Comparison of ENCODE assay signal across 8 mouse cellular contexts in the genomic region with DNA sequence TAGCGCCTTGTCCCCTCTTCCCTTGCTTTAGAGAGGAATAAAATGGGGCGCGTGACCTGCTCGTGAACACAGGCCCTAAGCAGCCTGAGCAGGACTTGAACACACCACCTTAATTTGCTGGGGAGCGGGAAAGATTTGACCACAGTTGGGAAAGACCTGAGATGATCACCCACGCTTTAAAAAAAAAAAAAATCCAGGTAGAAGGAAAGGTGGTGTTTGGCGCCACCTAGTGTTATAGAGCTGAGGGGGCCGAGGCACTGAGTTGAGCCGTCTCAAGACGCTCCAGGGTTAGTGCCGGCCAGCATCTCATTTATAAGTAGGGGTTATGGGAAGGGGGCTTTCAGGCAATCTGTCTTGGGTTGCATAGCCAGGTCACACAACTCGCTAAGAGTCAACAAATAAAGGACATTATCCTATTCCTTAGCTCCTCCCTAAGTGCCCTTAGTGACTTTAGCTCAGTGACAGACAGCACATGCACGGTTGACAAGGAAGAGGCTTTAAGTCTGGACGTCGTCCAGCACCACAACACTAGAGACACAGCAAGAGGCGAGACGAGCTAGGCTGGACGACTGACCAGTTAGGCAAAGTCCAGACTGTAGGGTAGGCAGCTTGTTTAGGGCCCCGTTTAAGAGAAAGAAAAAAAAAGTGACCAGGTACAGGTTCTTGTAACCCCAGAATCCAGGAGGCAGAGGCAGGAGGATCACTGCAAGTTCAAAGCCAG. TPM values are rescaled to one million over a fixed set of nuclear protein-coding genes. Genes with fewer than 3 reads are reported as not detected.
A peak's percentile ranks its signal among the peaks of the same experiment; 100 is the strongest.
DNase-seq lines count a peak whose midpoint lies in the region; ATAC-seq and TF ChIP-seq lines count a peak whose summit lies in the region.

No protein-coding gene starts in this region.

- TF ChIP-seq EP300 in liver, embryonic 14.5 days (IDR thresholded peaks at IDR 0.05; ENCODE audit: low read depth) = no peak

- no peak overlapping the region for H3K4me2 ChIP-seq in kidney, embryonic 14.5 days (replicated peaks; ENCODE audit: low read depth, low read length)
- H3K4me2 ChIP-seq in liver, embryonic 14.5 days (ENCODE audit: low read depth) = peak overlapping the region; percentile 100

- 13% methylated on average over 19 of the region's 19 CpGs for WGBS in kidney, embryonic 14.5 days
- WGBS in liver, embryonic 14.5 days (ENCODE audit: insufficient replicate concordance) = 14% methylated on average over 19 of the region's 19 CpGs

- no peaks in the 10 kb centered on the region for H3K36me3 ChIP-seq in kidney, embryonic 14.5 days (ENCODE audit: control insufficient read depth, insufficient read depth, low read length)
- H3K36me3 ChIP-seq in liver, embryonic 14.5 days (replicated peaks; ENCODE audit: control insufficient read depth, insufficient read depth, low read depth) = no peaks in the 10 kb centered on the region

- H3K9ac ChIP-seq in kidney, embryonic 14.5 days (ENCODE audit: low read depth, low read length) = no peak overlapping the region
- H3K9ac ChIP-seq in liver, embryonic 14.5 days (replicated peaks) = no peak overlapping the region

- DNase-seq in kidney, adult 18-20 months = peak; percentile 82
- peak; percentile 74 for DNase-seq in gastrocnemius, adult 2 months
- peak; percentile 84 for DNase-seq in kidney, adult 9 months
- no peak for DNase-seq in liver, embryonic 14.5 days (ENCODE audit: low read depth in 3 of 3, low spot score in 3 of 3)
- peak; percentile 65 for DNase-seq in retina, adult 2 months (ENCODE audit: low read depth, low spot score)
- peak; percentile 75 for DNase-seq in thymus, postnatal 25 days

- H3K4me3 ChIP-seq in kidney, embryonic 14.5 days (ENCODE audit: low read length) = no peak overlapping the region
- H3K4me3 ChIP-seq in bone marrow macrophage, adult 2 months (ENCODE audit: insufficient read depth, low read length) = no peak overlapping the region
- no peak overlapping the region for H3K4me3 ChIP-seq in gastrocnemius, adult 2 months
- no peak overlapping the region; a peak in 1 of 4 replicates for H3K4me3 ChIP-seq in liver, embryonic 14.5 days (ENCODE audit: insufficient read depth in 1 of 2, low read depth in 2 of 2, low read length in 2 of 2)

- intact Hi-C loops in gastrocnemius, adult 2 months (cut with DNase I) = loop anchor here (1.0 to 10.0 kb wide), 5 partner anchors 42 to 265 kb away; no protein-coding TSS in a partner anchor

- peaks cover 3% of the 10 kb centered on the region; the same call in 1 of the 2 replicates for H3K27me3 ChIP-seq in kidney, embryonic 14.5 days (ENCODE audit: control insufficient read depth, insufficient read depth, low read length)
- no peaks in the 10 kb centered on the region for H3K27me3 ChIP-seq in liver, embryonic 14.5 days (ENCODE audit: control insufficient read depth, insufficient read depth, low read length)

- 0 out of 2 replicates have a peak, but pooled peaks cover 4% of the 10 kb centered on the region for H3K4me1 ChIP-seq in kidney, embryonic 14.5 days (ENCODE audit: control insufficient read depth, insufficient read depth, low read length)
- H3K4me1 ChIP-seq in bone marrow macrophage, adult 2 months (ENCODE audit: control insufficient read depth, insufficient read depth, low read length) = peaks cover 34% of the 10 kb centered on the region
- H3K4me1 ChIP-seq in liver, embryonic 14.5 days (replicated peaks; ENCODE audit: control insufficient read depth in 2 of 2, insufficient read depth in 2 of 2, low read length in 1 of 2) = peaks cover 34 to 40% of the 10 kb centered on the region in 2 experiments

- no peak for TF ChIP-seq POLR2A in bone marrow macrophage, adult 2 months (IDR thresholded peaks at IDR 0.05; ENCODE audit: borderline replicate concordance, low read depth, low read length)

- peak; percentile 83 for TF ChIP-seq CTCF in bone marrow macrophage, adult 2 months (IDR thresholded peaks at IDR 0.05; ENCODE audit: low read depth, low read length)
- TF ChIP-seq CTCF in gastrocnemius, adult 2 months (IDR thresholded peaks at IDR 0.05) = peak; percentile 94
- peak; percentile 92 for TF ChIP-seq CTCF in liver, embryonic 14.5 days (IDR thresholded peaks at IDR 0.05; ENCODE audit: low read depth)

- no peaks in the 10 kb centered on the region for H3K9me3 ChIP-seq in kidney, embryonic 14.5 days (ENCODE audit: control insufficient read depth, low read length)
- no peaks in the 10 kb centered on the region for H3K9me3 ChIP-seq in liver, embryonic 14.5 days (ENCODE audit: control insufficient read depth, low read length)

- no peak for ATAC-seq in kidney, embryonic 14.5 days (ENCODE audit: low FRiP score, low TSS enrichment)
- no peak for ATAC-seq in liver, embryonic 14.5 days (ENCODE audit: insufficient read depth)

- H3K27ac ChIP-seq in kidney, embryonic 14.5 days (ENCODE audit: low read depth, low read length) = no peak overlapping the region
- H3K27ac ChIP-seq in bone marrow macrophage, adult 2 months (ENCODE audit: insufficient read depth, low read depth, low read length) = no peak overlapping the region
- no peak overlapping the region for H3K27ac ChIP-seq in gastrocnemius, adult 2 months
- H3K27ac ChIP-seq in liver, embryonic 14.5 days = peak overlapping the region; percentile 100

RNA-seq across cellular contexts. Expression of a gene that starts 4.6 kb away (rescaled TPM):
- polyA plus RNA-seq in kidney, embryonic 14.5 days (2014; fragmentation: Nextera tagmentation; extraction: Ambion mirVana) = 52.5 and 78.5 TPM in 2 replicates
- polyA plus RNA-seq in bone marrow macrophage, adult 2 months (2012; ENCODE audit: insufficient read depth, insufficient read length, missing spikeins) = 79.8 and 84.7 TPM in 2 replicates
- 100 to 1,000 TPM; 102 to 113 TPM for total RNA-seq in gastrocnemius, adult 2 months (2021)
- polyA plus RNA-seq in liver, embryonic 14.5 days (2012; rRNA removed) = 105 and 113 TPM in 2 replicates
- polyA plus RNA-seq in liver, embryonic 14.5 days (2014; fragmentation: Nextera tagmentation; extraction: Ambion mirVana) = 153 and 166 TPM in 2 replicates

RNA-seq across cellular contexts. Expression of a gene that starts 5.2 kb away (rescaled TPM):
- polyA plus RNA-seq in kidney, embryonic 14.5 days (2014; fragmentation: Nextera tagmentation; extraction: Ambion mirVana) = 0.09 TPM in 1 of 2 replicates, not detected in the other
- polyA plus RNA-seq in bone marrow macrophage, adult 2 months (2012; ENCODE audit: insufficient read depth, insufficient read length, missing spikeins) = 0.24 TPM in 1 of 2 replicates, not detected in the other
- total RNA-seq in gastrocnemius, adult 2 months (2021) = under 1 TPM in 1 of 2 experiments, not detected in 1; 0.08 TPM
- 0.11 and 0.15 TPM in 2 replicates for polyA plus RNA-seq in liver, embryonic 14.5 days (2012; rRNA removed)
- polyA plus RNA-seq in liver, embryonic 14.5 days (2014; fragmentation: Nextera tagmentation; extraction: Ambion mirVana) = 0.32 and 0.40 TPM in 2 replicates

Comparison
In these comparisons a context has a peak if more than half of its experiments do, and no peak if none do; other contexts are left out.
1. DNase-seq: peak in kidney, adult 18-20 months (single experiment), gastrocnemius, adult 2 months (single experiment), kidney, adult 9 months (single experiment), retina, adult 2 months (single experiment) and thymus, postnatal 25 days (single experiment); none in liver, embryonic 14.5 days (0 of 3).
2. Peak in every context shown above with its lines, with median percentiles within 50 percentile points of each other: CTCF ChIP-seq.